Mouse (Mus musculus): ENCODE measurements around the gene Gm10135.

DNA sequence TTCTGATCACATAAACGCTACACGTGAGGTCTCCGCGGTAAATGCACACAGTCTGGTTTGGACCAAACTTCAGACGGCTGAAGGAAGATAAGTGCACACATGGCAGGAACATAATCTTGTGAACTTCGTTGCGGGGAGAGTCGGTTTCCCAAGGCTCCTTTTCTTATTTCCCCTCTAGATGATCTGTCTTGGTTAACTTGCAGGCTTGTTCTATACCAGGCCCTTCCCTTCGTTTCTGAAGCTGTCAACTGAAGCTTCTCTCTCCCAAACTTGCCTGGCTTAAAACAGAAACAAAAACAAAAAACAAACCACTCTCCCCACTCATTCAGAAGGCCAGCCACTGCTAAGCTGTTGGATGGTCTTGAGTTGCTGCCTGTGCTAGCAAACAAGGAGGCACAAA lies 40.2 kb upstream of the Gm10135 start:
- TF ChIP-seq CTCF (IDR thresholded peaks at IDR 0.05) (no peak), POLR2A (IDR thresholded peaks at IDR 0.05; ENCODE audit: insufficient read depth, low read depth, low read length) (no peak)
